28 mouse cellular contexts compared by ENCODE assay signal in genomic region chr11:21478191-21478590, GRCm38 (mm10).
DNase-seq lines count a peak whose midpoint lies in the region; ATAC-seq lines count a peak whose summit lies in the region.
"Had no signal": no experiment of that assay in that cellular context is flagged by ENCODE, and none has a peak within 500 bp of the region (broad histone marks: within the 10 kb centered on the region; RNA-seq: fewer than 3 reads in every experiment).

No protein-coding gene starts in this region.

- no peaks in the 10 kb centered on the region for H3K27me3 ChIP-seq in forebrain, embryonic 15.5 days
- H3K27me3 ChIP-seq: embryonic facial prominence, embryonic 15.5 days; heart, embryonic 12.5 days; intestine, embryonic 15.5 days; limb, embryonic 12.5 days; neural tube, embryonic 15.5 days had no signal

- H3K4me2 ChIP-seq in forebrain, embryonic 15.5 days (replicated peaks), result no peak overlapping the region
- H3K4me2 ChIP-seq: embryonic facial prominence, embryonic 15.5 days; heart, embryonic 12.5 days; intestine, embryonic 15.5 days; limb, embryonic 12.5 days; liver, embryonic 11.5 days; midbrain, embryonic 11.5 days; neural tube, embryonic 15.5 days had no signal

- no peak overlapping the region for H3K9ac ChIP-seq in forebrain, embryonic 15.5 days (replicated peaks)
- H3K9ac ChIP-seq: embryonic facial prominence, embryonic 15.5 days; heart, embryonic 12.5 days; intestine, embryonic 15.5 days; limb, embryonic 12.5 days; neural tube, embryonic 15.5 days had no signal

- no peaks in the 10 kb centered on the region for H3K9me3 ChIP-seq in forebrain, embryonic 15.5 days
- H3K9me3 ChIP-seq: embryonic facial prominence, embryonic 15.5 days; hindbrain, embryonic 10.5 days; intestine, embryonic 15.5 days; limb, embryonic 12.5 days; neural tube, embryonic 15.5 days had no signal

- H3K4me3 ChIP-seq in forebrain, embryonic 15.5 days, result no peak overlapping the region
- H3K4me3 ChIP-seq: embryonic facial prominence, embryonic 15.5 days; heart, embryonic 12.5 days; hindbrain, embryonic 10.5 days; intestine, embryonic 15.5 days; limb, embryonic 12.5 days; neural tube, embryonic 15.5 days had no signal

- H3K4me1 ChIP-seq in forebrain, embryonic 15.5 days, result no peaks in the 10 kb centered on the region
- H3K4me1 ChIP-seq: embryonic facial prominence, embryonic 15.5 days; heart, embryonic 12.5 days; hindbrain, embryonic 10.5 days; intestine, embryonic 15.5 days; limb, embryonic 12.5 days; neural tube, embryonic 15.5 days had no signal

- H3K27ac ChIP-seq in forebrain, embryonic 15.5 days (replicated peaks), result no peak overlapping the region
- H3K27ac ChIP-seq: embryonic facial prominence, embryonic 15.5 days; hindbrain, embryonic 10.5 days; intestine, embryonic 15.5 days; limb, embryonic 12.5 days; neural tube, embryonic 15.5 days; stomach, postnatal 0 days had no signal

- DNase-seq in frontal cortex, postnatal 36 days (ENCODE audit: low spot score in 2 of 2), result peak; percentile 5 to 27
- DNase-seq in frontal cortex, postnatal 10 days (ENCODE audit: low spot score in 2 of 2), result no peak
- peak; percentile 17 to 19 for DNase-seq in left cerebral cortex, postnatal 14 days (ENCODE audit: low spot score in 2 of 2)
- DNase-seq in left cerebral cortex, postnatal 10 days (ENCODE audit: extremely low spot score in 1 of 2, low spot score in 2 of 2), result no peak
- peak; percentile 11 to 18 for DNase-seq in layer of hippocampus, adult 8-10 months (ENCODE audit: low spot score in 2 of 2)
- peak; percentile 70 for DNase-seq in telencephalon, adult 2 months (ENCODE audit: low read depth, low spot score)
- DNase-seq: adrenal gland, postnatal 36 days; cerebellum, adult 11 months; cerebellum, adult 9-11 months; gastrocnemius, postnatal 25 days; heart, adult 18-20 months; heart, postnatal 10 days; kidney, adult 8-10 months; kidney, postnatal 10 days; lung, adult 18-20 months; lung, postnatal 10 days had no signal

- no peaks in the 10 kb centered on the region for H3K36me3 ChIP-seq in forebrain, embryonic 15.5 days
- H3K36me3 ChIP-seq: embryonic facial prominence, embryonic 15.5 days; heart, embryonic 12.5 days; hindbrain, embryonic 10.5 days; intestine, embryonic 15.5 days; limb, embryonic 12.5 days; neural tube, embryonic 15.5 days had no signal

- intact Hi-C loops in left cerebral cortex, postnatal 14 days (cut with DNase I), result no loop called here
- intact Hi-C loops in left cerebral cortex, postnatal 10 days (cut with DNase I), result no loop called here

- no peak for ATAC-seq in forebrain, embryonic 15.5 days (replicated peaks)
- ATAC-seq: forebrain, embryonic 16.5 days; hindbrain, embryonic 16.5 days; intestine, embryonic 15.5 days had no signal

Comparison
In these comparisons a context has a peak if more than half of its experiments do, and no peak if none do; other contexts are left out.
1. DNase-seq: peak in frontal cortex, postnatal 36 days (2 of 2), left cerebral cortex, postnatal 14 days (2 of 2), layer of hippocampus, adult 8-10 months (2 of 2) and telencephalon, adult 2 months (single experiment); none in frontal cortex, postnatal 10 days (0 of 2) and left cerebral cortex, postnatal 10 days (0 of 2).